Mouse (Mus musculus) cerebellum, adult 11-12 months (tissue): ENCODE measurements around the gene Fbxl2.
"Not testable (repeated sequence)": the region's sequence is repeated elsewhere in the genome, so short reads cannot be mapped to it uniquely, and the experiment has no call there.

ENCODE experiments used
- DNase-seq: peaks from one replicate; pipeline ENCODE4 v3.0.0; 2022

The Fbxl2 gene

GRCm38 (mm10) chr9:114046028-114046427 lies at the start of gene Fbxl2:
Gene Fbxl2 (minus strand): TSS chr9:114046191.
- DNase-seq: no peak

- no peak for DNase-seq
These were observed 48.9 kb upstream of the Fbxl2 start for GRCm38 (mm10) chr9:114094854-114095253.

GRCm38 (mm10) chr9:114092188-114092587 lies 46.2 kb upstream of the Fbxl2 start:
- DNase-seq: not testable (repeated sequence)

GRCm38 (mm10) chr9:114088885-114089284 lies 42.9 kb upstream of the Fbxl2 start:
- not testable (repeated sequence) for DNase-seq

- DNase-seq: no peak
These were observed 41.3 kb upstream of the Fbxl2 start for GRCm38 (mm10) chr9:114087106-114087815.

GRCm38 (mm10) chr9:114086422-114086821 lies 40.4 kb upstream of the Fbxl2 start:
- no peak for DNase-seq

- DNase-seq: no peak
These were observed 27.7 kb upstream of the Fbxl2 start for GRCm38 (mm10) chr9:114073681-114074080.

GRCm38 (mm10) chr9:114069372-114069771 lies 23.4 kb upstream of the Fbxl2 start:
- no peak for DNase-seq

GRCm38 (mm10) chr9:114068494-114069053 lies 22.6 kb upstream of the Fbxl2 start:
- no peak for DNase-seq

GRCm38 (mm10) chr9:114057090-114057796 lies 11.3 kb upstream of the Fbxl2 start, which contains the start of gene Susd5:
Gene Susd5 (plus strand): TSS chr9:114057140.
- DNase-seq: no peak

- no peak for DNase-seq
These were observed 6.9 kb upstream of the Fbxl2 start for GRCm38 (mm10) chr9:114052866-114053265.

- DNase-seq: no peak
These were observed 6.0 kb upstream of the Fbxl2 start for GRCm38 (mm10) chr9:114052031-114052430.

- no peak for DNase-seq
These were observed 4.8 kb upstream of the Fbxl2 start for GRCm38 (mm10) chr9:114050778-114051177.

GRCm38 (mm10) chr9:114050106-114050505 lies 4.1 kb upstream of the Fbxl2 start:
- no peak for DNase-seq

GRCm38 (mm10) chr9:114046676-114047075 lies 685 bp upstream of the Fbxl2 start:
- DNase-seq: no peak

GRCm38 (mm10) chr9:114044446-114044845 lies 1.5 kb downstream of the Fbxl2 start:
- DNase-seq: no peak

GRCm38 (mm10) chr9:114042490-114042889 lies 3.5 kb downstream of the Fbxl2 start:
- DNase-seq: no peak

- DNase-seq: no peak
These were observed 5.0 kb downstream of the Fbxl2 start for GRCm38 (mm10) chr9:114040945-114041344.

GRCm38 (mm10) chr9:114026261-114026934 lies 19.6 kb downstream of the Fbxl2 start:
- DNase-seq: peak; percentile 90

GRCm38 (mm10) chr9:114025846-114026245 lies 20.1 kb downstream of the Fbxl2 start:
- no peak for DNase-seq

GRCm38 (mm10) chr9:114025182-114025581 lies 20.8 kb downstream of the Fbxl2 start:
- no peak for DNase-seq

- DNase-seq: no peak
These were observed 23.9 kb downstream of the Fbxl2 start for GRCm38 (mm10) chr9:114022141-114022540.

GRCm38 (mm10) chr9:114019012-114019762 lies 26.8 kb downstream of the Fbxl2 start:
- no peak for DNase-seq
